13 mouse cellular contexts compared by ENCODE assay signal in the genomic region with DNA sequence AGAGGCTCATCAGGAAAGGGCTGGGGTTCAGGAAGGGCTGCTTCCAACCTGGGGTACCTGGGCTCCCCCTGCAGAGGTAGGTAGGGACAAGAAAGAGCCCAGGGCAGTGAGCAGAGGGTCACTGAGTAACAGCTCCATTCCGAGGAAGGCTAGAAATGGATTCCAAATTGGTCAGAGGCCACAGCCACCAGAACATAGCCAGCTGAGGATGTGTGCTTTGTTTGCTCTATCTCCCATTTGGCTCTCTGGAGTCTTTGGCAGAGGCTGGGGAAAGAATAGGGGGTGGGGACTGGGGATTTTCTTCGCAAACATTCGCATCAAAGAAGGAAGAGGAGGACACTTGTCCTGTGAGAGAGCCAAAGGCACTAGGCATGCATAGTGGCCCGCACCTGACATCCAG. TPM values are rescaled to one million over a fixed set of nuclear protein-coding genes. Genes with fewer than 3 reads are reported as not detected.
A peak's percentile ranks its signal among the peaks of the same experiment; 100 is the strongest.
DNase-seq lines count a peak whose midpoint lies in the region; ATAC-seq lines count a peak whose summit lies in the region.
"Had no signal": no experiment of that assay in that cellular context is flagged by ENCODE, and none has a peak within 500 bp of the region (broad histone marks: within the 10 kb centered on the region; RNA-seq: fewer than 3 reads in every experiment).

No protein-coding gene starts in this region.

- H3K36me3 ChIP-seq in limb, embryonic 12.5 days = no peaks in the 10 kb centered on the region
- no peaks in the 10 kb centered on the region for H3K36me3 ChIP-seq in limb, embryonic 10.5 days
- no peaks in the 10 kb centered on the region for H3K36me3 ChIP-seq in heart, embryonic 12.5 days
- H3K36me3 ChIP-seq: embryonic facial prominence, embryonic 13.5 days; hindbrain, embryonic 12.5 days; midbrain, embryonic 15.5 days had no signal

- no peak for ATAC-seq in limb, embryonic 12.5 days (ENCODE audit: insufficient number of reproducible peaks, insufficient read depth, low FRiP score, low TSS enrichment, low read depth)
- ATAC-seq in heart, embryonic 12.5 days (ENCODE audit: insufficient number of reproducible peaks, low FRiP score) = no peak
- ATAC-seq in granulocyte monocyte progenitor cell, adult 5-6 weeks (replicated peaks; ENCODE audit: poor library complexity, severe bottlenecking) = no peak
- ATAC-seq: midbrain, embryonic 15.5 days had no signal

- no peak overlapping the region for H3K4me3 ChIP-seq in limb, embryonic 12.5 days (replicated peaks)
- H3K4me3 ChIP-seq in limb, embryonic 10.5 days = no peak overlapping the region
- no peak overlapping the region for H3K4me3 ChIP-seq in heart, embryonic 12.5 days
- H3K4me3 ChIP-seq: embryonic facial prominence, embryonic 13.5 days; hindbrain, embryonic 12.5 days; midbrain, embryonic 15.5 days had no signal

- no peak overlapping the region for H3K4me2 ChIP-seq in limb, embryonic 12.5 days
- no peak overlapping the region for H3K4me2 ChIP-seq in heart, embryonic 12.5 days
- H3K4me2 ChIP-seq: embryonic facial prominence, embryonic 13.5 days; hindbrain, embryonic 12.5 days; midbrain, embryonic 15.5 days had no signal

- H3K9me3 ChIP-seq in limb, embryonic 12.5 days = no peaks in the 10 kb centered on the region
- H3K9me3 ChIP-seq in limb, embryonic 10.5 days (replicated peaks) = no peaks in the 10 kb centered on the region
- no peaks in the 10 kb centered on the region for H3K9me3 ChIP-seq in heart, embryonic 12.5 days (replicated peaks)
- H3K9me3 ChIP-seq: embryonic facial prominence, embryonic 13.5 days; hindbrain, embryonic 12.5 days; midbrain, embryonic 15.5 days had no signal

- no peaks in the 10 kb centered on the region for H3K27me3 ChIP-seq in limb, embryonic 12.5 days
- H3K27me3 ChIP-seq in limb, embryonic 10.5 days (ENCODE audit: low read depth, poor library complexity, severe bottlenecking) = peaks cover 17% of the 10 kb centered on the region; the same call in 1 of the 2 replicates
- 0 out of 2 replicates have a peak, but pooled peaks cover 3% of the 10 kb centered on the region for H3K27me3 ChIP-seq in heart, embryonic 12.5 days (replicated peaks)
- H3K27me3 ChIP-seq: hindbrain, embryonic 12.5 days; midbrain, embryonic 15.5 days had no signal

- 0 out of 2 replicates have a peak overlapping the region, but pooled peaks have one; percentile 41 for H3K27ac ChIP-seq in limb, embryonic 12.5 days
- H3K27ac ChIP-seq in limb, embryonic 10.5 days = no peak overlapping the region
- H3K27ac ChIP-seq in heart, embryonic 12.5 days (ENCODE audit: poor library complexity, severe bottlenecking) = peak overlapping the region; percentile 78
- H3K27ac ChIP-seq: embryonic facial prominence, embryonic 13.5 days; hindbrain, embryonic 12.5 days; midbrain, embryonic 15.5 days had no signal

- no peak for DNase-seq in limb, embryonic 10.5 days (ENCODE audit: low spot score)
- peak; percentile 44 for DNase-seq in heart, postnatal 4 days
- DNase-seq in lung, postnatal 10 days = peak; percentile 70
- no peak for DNase-seq in cerebellum, postnatal 25 days
- DNase-seq in ovary, postnatal 14 days (ENCODE audit: low spot score) = no peak

- WGBS in limb, embryonic 12.5 days = 57% methylated on average over 4 of the region's 4 CpGs
- 47% methylated on average over 4 of the region's 4 CpGs for WGBS in limb, embryonic 10.5 days
- 38% methylated on average over 4 of the region's 4 CpGs for WGBS in heart, embryonic 12.5 days

- H3K4me1 ChIP-seq in limb, embryonic 12.5 days (replicated peaks) = no peaks in the 10 kb centered on the region; the same call in 1 of the 2 replicates
- peaks cover 4% of the 10 kb centered on the region; the same call in 1 of the 2 replicates for H3K4me1 ChIP-seq in limb, embryonic 10.5 days
- 0 out of 2 replicates have a peak, but pooled peaks cover 3% of the 10 kb centered on the region for H3K4me1 ChIP-seq in heart, embryonic 12.5 days (replicated peaks)
- H3K4me1 ChIP-seq: embryonic facial prominence, embryonic 13.5 days; hindbrain, embryonic 12.5 days; midbrain, embryonic 15.5 days had no signal

- H3K9ac ChIP-seq in limb, embryonic 12.5 days (replicated peaks) = 0 out of 2 replicates have a peak overlapping the region, but pooled peaks have one; percentile 18
- H3K9ac ChIP-seq in heart, embryonic 12.5 days = no peak overlapping the region
- H3K9ac ChIP-seq: embryonic facial prominence, embryonic 13.5 days; hindbrain, embryonic 12.5 days; midbrain, embryonic 15.5 days had no signal

RNA-seq across cellular contexts. Expression of gene Cd300lg, which starts 10.6 kb away (rescaled TPM):
- 0.40 and 0.70 TPM in 2 replicates for polyA plus RNA-seq in limb, embryonic 12.5 days (2016; fragmentation: Nextera tagmentation; extraction: Ambion mirVana)
- 0.38 and 0.45 TPM in 2 replicates for polyA plus RNA-seq in limb, embryonic 10.5 days (2016; fragmentation: Nextera tagmentation; extraction: Ambion mirVana)
- polyA plus RNA-seq in heart, embryonic 12.5 days (2016; fragmentation: Nextera tagmentation; extraction: Ambion mirVana) = 1.6 and 1.9 TPM in 2 replicates
- total RNA-seq in heart, postnatal 4 days (2021) = 10 to 100 TPM; 32.3 to 36.2 TPM
- total RNA-seq in granulocyte monocyte progenitor cell, adult 5-6 weeks (2014; fragmentation: Nextera tagmentation) = 0.26 and 1.1 TPM in 2 replicates
- total RNA-seq in granulocyte monocyte progenitor cell, adult 5-6 weeks (2017) = 0.36 and 2.0 TPM in 2 replicates
- total RNA-seq: left cerebral cortex, postnatal 10 days had no signal

RNA-seq across cellular contexts. Expression of gene Mpp3, which starts 23.7 kb away (rescaled TPM):
- 13.7 and 16.3 TPM in 2 replicates for polyA plus RNA-seq in limb, embryonic 12.5 days (2016; fragmentation: Nextera tagmentation; extraction: Ambion mirVana)
- 17.7 and 18.4 TPM in 2 replicates for polyA plus RNA-seq in limb, embryonic 10.5 days (2016; fragmentation: Nextera tagmentation; extraction: Ambion mirVana)
- 4.1 and 4.5 TPM in 2 replicates for polyA plus RNA-seq in heart, embryonic 12.5 days (2016; fragmentation: Nextera tagmentation; extraction: Ambion mirVana)
- total RNA-seq in heart, postnatal 4 days (2021) = 1 to 10 TPM; 6.2 to 7.4 TPM
- total RNA-seq in granulocyte monocyte progenitor cell, adult 5-6 weeks (2014; fragmentation: Nextera tagmentation) = not detected in 2 replicates
- total RNA-seq in granulocyte monocyte progenitor cell, adult 5-6 weeks (2017) = not detected in 2 replicates

RNA-seq across cellular contexts. Expression of gene Mpp2, which starts 36.4 kb away (rescaled TPM):
- 12.6 and 14.3 TPM in 2 replicates for polyA plus RNA-seq in limb, embryonic 12.5 days (2016; fragmentation: Nextera tagmentation; extraction: Ambion mirVana)
- 11.5 and 16.6 TPM in 2 replicates for polyA plus RNA-seq in limb, embryonic 10.5 days (2016; fragmentation: Nextera tagmentation; extraction: Ambion mirVana)
- polyA plus RNA-seq in heart, embryonic 12.5 days (2016; fragmentation: Nextera tagmentation; extraction: Ambion mirVana) = 15.4 and 17.8 TPM in 2 replicates
- total RNA-seq in heart, postnatal 4 days (2021) = 1 to 10 TPM; 6.1 to 7.3 TPM
- total RNA-seq in granulocyte monocyte progenitor cell, adult 5-6 weeks (2014; fragmentation: Nextera tagmentation) = not detected in 2 replicates
- total RNA-seq in granulocyte monocyte progenitor cell, adult 5-6 weeks (2017) = 0.04 TPM in 1 of 2 replicates, not detected in the other

RNA-seq across cellular contexts. Expression of gene Ppy, which starts 49.2 kb away (rescaled TPM):
- not detected in 2 replicates for polyA plus RNA-seq in limb, embryonic 12.5 days (2016; fragmentation: Nextera tagmentation; extraction: Ambion mirVana)
- polyA plus RNA-seq in limb, embryonic 10.5 days (2016; fragmentation: Nextera tagmentation; extraction: Ambion mirVana) = not detected in 2 replicates
- polyA plus RNA-seq in heart, embryonic 12.5 days (2016; fragmentation: Nextera tagmentation; extraction: Ambion mirVana) = not detected in 2 replicates
- total RNA-seq in heart, postnatal 4 days (2021) = not detected
- total RNA-seq in granulocyte monocyte progenitor cell, adult 5-6 weeks (2014; fragmentation: Nextera tagmentation) = not detected in 2 replicates
- not detected in 2 replicates for total RNA-seq in granulocyte monocyte progenitor cell, adult 5-6 weeks (2017)
- total RNA-seq: left cerebral cortex, postnatal 10 days had no signal
- polyA plus RNA-seq: brain, embryonic 14.5 days; embryonic facial prominence, embryonic 13.5 days; hindbrain, embryonic 12.5 days; midbrain, embryonic 15.5 days had no signal

RNA-seq across cellular contexts. Expression of gene Pyy, which starts 55.7 kb away (rescaled TPM):
- polyA plus RNA-seq in limb, embryonic 12.5 days (2016; fragmentation: Nextera tagmentation; extraction: Ambion mirVana) = not detected in 2 replicates
- not detected in 2 replicates for polyA plus RNA-seq in limb, embryonic 10.5 days (2016; fragmentation: Nextera tagmentation; extraction: Ambion mirVana)
- not detected in 2 replicates for polyA plus RNA-seq in heart, embryonic 12.5 days (2016; fragmentation: Nextera tagmentation; extraction: Ambion mirVana)
- not detected for total RNA-seq in heart, postnatal 4 days (2021)
- total RNA-seq in granulocyte monocyte progenitor cell, adult 5-6 weeks (2014; fragmentation: Nextera tagmentation) = not detected in 2 replicates
- total RNA-seq in granulocyte monocyte progenitor cell, adult 5-6 weeks (2017) = not detected in 2 replicates
- total RNA-seq: left cerebral cortex, postnatal 10 days had no signal
- polyA plus RNA-seq: embryonic facial prominence, embryonic 13.5 days; midbrain, embryonic 15.5 days had no signal

Comparison
In these comparisons a context has a peak if more than half of its experiments do, and no peak if none do; other contexts are left out.
1. DNase-seq: peak in heart, postnatal 4 days (single experiment) and lung, postnatal 10 days (single experiment); none in limb, embryonic 10.5 days (single experiment), cerebellum, postnatal 25 days (0 of 2) and ovary, postnatal 14 days (single experiment).